Mouse (Mus musculus) ES-E14 (cell line): Measurements from ENCODE around the gene Gm10778.

ENCODE experiments used
- CHD2 ChIP-seq: IDR thresholded peaks from 2 replicates; pipeline ENCODE4 v1.6.1; 2014; ENCODE audit warnings: mild to moderate bottlenecking, low read depth, low read length, inconsistent platforms
- HCFC1 ChIP-seq: IDR thresholded peaks from 2 replicates; pipeline ENCODE4 v1.6.1; 2012; ENCODE audit warnings: low read length, inconsistent platforms, borderline replicate concordance; ENCODE audit not compliant: insufficient read depth

DNA sequence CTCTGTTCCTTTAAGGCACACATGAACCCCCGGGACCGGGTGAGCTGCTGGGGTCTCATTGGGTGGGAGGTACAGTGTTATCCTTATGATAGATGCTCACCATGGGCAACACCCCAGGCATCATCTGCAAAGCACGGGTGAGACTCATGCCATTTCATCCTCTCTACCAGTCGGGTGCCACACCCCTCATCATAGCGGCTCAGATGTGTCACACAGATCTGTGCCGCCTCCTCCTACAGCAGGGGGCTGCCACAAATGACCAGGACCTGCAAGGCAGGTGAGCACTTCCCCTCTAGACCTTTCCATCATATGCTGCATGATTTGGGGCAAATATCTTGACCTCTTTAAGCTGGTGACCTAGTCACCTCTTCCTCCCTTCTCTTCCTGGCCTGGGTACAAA lies 10.8 kb upstream of the Gm10778 start:
- TF ChIP-seq HCFC1 (no peak), CHD2 (no peak)
